Mouse (Mus musculus): Measurements from ENCODE around the gene Brca1.
"Not testable (repeated sequence)": the region's sequence is repeated elsewhere in the genome, so short reads cannot be mapped to it uniquely, and the experiment has no call there.

The Brca1 gene

GRCm38 (mm10) chr11:101551751-101552475 lies at the start of gene Brca1, which contains the start of gene Nbr1:
TSS of gene Brca1 (minus strand) at chr11:101551955.
TSS of gene Nbr1 (plus strand) at chr11:101552149.
- peak; percentile 90 for DNase-seq

GRCm38 (mm10) chr11:101599156-101599555 lies 47.4 kb upstream of the Brca1 start, which contains the start of gene Gm11634:
TSS of gene Gm11634 (minus strand) at chr11:101599256.
- no peak for DNase-seq

- no peak for DNase-seq
Measured at GRCm38 (mm10) chr11:101589989-101590624, 38.4 kb upstream of the Brca1 start.

- peak; percentile 56 for DNase-seq
Measured at GRCm38 (mm10) chr11:101589444-101589843, 37.7 kb upstream of the Brca1 start.

GRCm38 (mm10) chr11:101588868-101589267 lies 37.1 kb upstream of the Brca1 start:
- no peak for DNase-seq

- peak; percentile 16 for DNase-seq
Measured at GRCm38 (mm10) chr11:101587676-101588075, 35.9 kb upstream of the Brca1 start.

GRCm38 (mm10) chr11:101585805-101586204 lies 34.0 kb upstream of the Brca1 start:
- no peak for DNase-seq

- not testable (repeated sequence) for DNase-seq
Measured at GRCm38 (mm10) chr11:101585031-101585430, 33.3 kb upstream of the Brca1 start.

- no peak for DNase-seq
Measured at GRCm38 (mm10) chr11:101583205-101583604, 31.4 kb upstream of the Brca1 start.

GRCm38 (mm10) chr11:101582054-101583035 lies 30.6 kb upstream of the Brca1 start, which contains the start of gene Tmem106a:
TSS of gene Tmem106a (plus strand) at chr11:101582242.
- no peak for DNase-seq

GRCm38 (mm10) chr11:101581081-101581764 lies 29.5 kb upstream of the Brca1 start:
- no peak for DNase-seq

GRCm38 (mm10) chr11:101576116-101576515 lies 24.4 kb upstream of the Brca1 start:
- DNase-seq: no peak

- no peak for DNase-seq
Measured at GRCm38 (mm10) chr11:101568421-101568820, 16.7 kb upstream of the Brca1 start.

- DNase-seq: peak; percentile 37
Measured at GRCm38 (mm10) chr11:101562391-101562790, 10.6 kb upstream of the Brca1 start.

GRCm38 (mm10) chr11:101556954-101557353 lies 5.2 kb upstream of the Brca1 start:
- DNase-seq: no peak

GRCm38 (mm10) chr11:101556541-101556940 lies 4.8 kb upstream of the Brca1 start:
- DNase-seq: no peak

GRCm38 (mm10) chr11:101553354-101553930 lies 1.7 kb upstream of the Brca1 start:
- DNase-seq: no peak

GRCm38 (mm10) chr11:101552476-101553300 lies 933 bp upstream of the Brca1 start:
- peak; percentile 93 for DNase-seq

GRCm38 (mm10) chr11:101548526-101548925 lies 3.2 kb downstream of the Brca1 start:
- no peak for DNase-seq

GRCm38 (mm10) chr11:101544132-101544531 lies 7.6 kb downstream of the Brca1 start:
- DNase-seq: no peak

- no peak for DNase-seq
Measured at GRCm38 (mm10) chr11:101543533-101543932, 8.2 kb downstream of the Brca1 start.

Data from right cerebral cortex, postnatal 14 days (tissue).